Mouse (Mus musculus) thymus, adult 2 months (tissue): ENCODE data around the gene Tnpo2. TPM values are rescaled to one million over a fixed set of nuclear protein-coding genes. Genes with fewer than 3 reads are reported as not detected.

Experiments used
- DNase-seq: peaks from one replicate; pipeline ENCODE4 v3.0.0; 2021
- H3K27ac ChIP-seq: fragments of 200-500 bp; 2 replicates; pipeline ENCODE4 v1.5.1; 2012; ENCODE audit warnings: low read length, control low read depth; ENCODE audit not compliant: control insufficient read depth, insufficient read depth
- H3K27me3 ChIP-seq: fragments of 200-500 bp; 2 replicates; pipeline ENCODE4 v1.6.1; 2012; ENCODE audit warnings: mild to moderate bottlenecking, low read length, moderate library complexity, mixed read lengths; ENCODE audit not compliant: control insufficient read depth, insufficient read depth
- H3K36me3 ChIP-seq: fragments of 200-500 bp; 2 replicates; pipeline ENCODE4 v1.6.1; 2012; ENCODE audit warnings: mild to moderate bottlenecking, low read length, moderate library complexity; ENCODE audit not compliant: control insufficient read depth, insufficient read depth
- H3K4me1 ChIP-seq: fragments of 200-500 bp; replicated peaks from 2 replicates; pipeline ENCODE4 v1.6.1; 2012; ENCODE audit warnings: low read length; ENCODE audit not compliant: control insufficient read depth, insufficient read depth
- H3K4me3 ChIP-seq: fragments of 200-500 bp; 2 replicates; pipeline ENCODE4 v1.5.1; 2012; ENCODE audit warnings: mild to moderate bottlenecking, low read length, control low read depth, moderate library complexity; ENCODE audit not compliant: control insufficient read depth, insufficient read depth
- CTCF ChIP-seq: fragments of 200-500 bp; IDR thresholded peaks from 2 replicates; pipeline ENCODE4 v1.5.1; 2012; ENCODE audit warnings: mild to moderate bottlenecking, control low read depth, low read length, moderate library complexity, borderline replicate concordance; ENCODE audit not compliant: control insufficient read depth, poor library complexity, insufficient read depth; ENCODE audit errors: extremely low read depth
- POLR2A ChIP-seq: fragments of 200-500 bp; IDR thresholded peaks from 2 replicates; pipeline ENCODE4 v1.6.1; 2012; ENCODE audit warnings: mild to moderate bottlenecking, low read length, control low read depth, moderate library complexity; ENCODE audit not compliant: control insufficient read depth, poor library complexity, insufficient read depth; ENCODE audit errors: extremely low read depth
- WGBS: fragments of 180-500 bp; shearing (Covaris S2); methylation state at CpG from one replicate; pipeline ENCODE4 v1.1.7; 2018; 5-methylcytosine and 5-hydroxymethylcytosine counted together
- polyA plus RNA-seq: library from polyadenylated mRNA; depleted of rRNA; stranded (reverse); fragments of >200 nt; gene quantifications from 2 replicates; pipeline ENCODE4 v1.2.3, GENCODE M21; 2012

Tnpo2 gene
- polyA plus RNA-seq, 1 experiment, result 138 TPM

GRCm38 (mm10) chr8:85025098-85025932 is 11.4 kb upstream of the Tnpo2 start, which contains the start of gene Asna1:
Gene Asna1 (minus strand): TSS chr8:85025281.
- H3K4me1 ChIP-seq, result peaks cover 23% of the 10 kb centered on the region
- 2% methylated on average over 30 of the region's 30 CpGs for WGBS
- H3K27me3 ChIP-seq, result no peaks in the 10 kb centered on the region
- DNase-seq, result peak; percentile 77
- peak within 1 kb of the TSS; percentile 91 for H3K4me3 ChIP-seq
- no peak for TF ChIP-seq CTCF
- TF ChIP-seq POLR2A, result 0 out of 2 replicates have a peak, but pooled peaks have one; percentile 24
- H3K27ac ChIP-seq, result no peak within 1 kb of the TSS; the same call in none of the 2 replicates
- peaks cover 10% of the 10 kb centered on the region; the same call in 1 of the 2 replicates for H3K36me3 ChIP-seq

- peak within 1 kb of the TSS; percentile 54; the same call in 1 of the 2 replicates for H3K27ac ChIP-seq
- no peaks in the 10 kb centered on the region for H3K27me3 ChIP-seq
- peaks cover 23% of the 10 kb centered on the region for H3K36me3 ChIP-seq
- peak; percentile 95 for DNase-seq
- peaks cover 23% of the 10 kb centered on the region for H3K4me1 ChIP-seq
- under 1% methylated on average over 74 of the region's 75 CpGs for WGBS
- H3K4me3 ChIP-seq, result peak within 1 kb of the TSS; percentile 82
- TF ChIP-seq POLR2A (peak; percentile 98), CTCF (0 out of 2 replicates have a peak, but pooled peaks have one; percentile 52)
Measured at GRCm38 (mm10) chr8:85026670-85027515, 9.8 kb upstream of the Tnpo2 start, which contains the start of gene Trir. Gene Trir (plus strand): TSS chr8:85026823.

- Histone ChIP-seq H3K27ac (no peak overlapping the region), H3K27me3 (no peaks in the 10 kb centered on the region), H3K4me3 (peak overlapping the region; percentile 82), H3K4me1 (peaks cover 23% of the 10 kb centered on the region), H3K36me3 (peaks cover 29% of the 10 kb centered on the region)
- under 1% methylated on average over 13 of the region's 13 CpGs for WGBS
- TF ChIP-seq POLR2A (no peak), CTCF (no peak)
- DNase-seq, result no peak
Measured at GRCm38 (mm10) chr8:85027516-85027855, 9.2 kb upstream of the Tnpo2 start.

- no peak for TF ChIP-seq POLR2A
- no peak for TF ChIP-seq CTCF
- Histone ChIP-seq H3K36me3 (peaks cover 29% of the 10 kb centered on the region), H3K4me1 (peaks cover 23% of the 10 kb centered on the region), H3K4me3 (no peak overlapping the region), H3K27me3 (no peaks in the 10 kb centered on the region), H3K27ac (no peak overlapping the region)
- DNase-seq, result no peak
- 7% methylated on average over 2 of the region's 2 CpGs for WGBS
Measured at GRCm38 (mm10) chr8:85027922-85028321, 8.8 kb upstream of the Tnpo2 start.

- Histone ChIP-seq H3K36me3 (peaks cover 29% of the 10 kb centered on the region), H3K4me3 (no peak overlapping the region)
- WGBS, result 94% methylated on average over 14 of the region's 14 CpGs
Measured at GRCm38 (mm10) chr8:85029271-85029670, 7.4 kb upstream of the Tnpo2 start.

GRCm38 (mm10) chr8:85032622-85033311 is 3.9 kb upstream of the Tnpo2 start:
- Histone ChIP-seq H3K27me3 (no peaks in the 10 kb centered on the region), H3K4me3 (no peak overlapping the region), H3K4me1 (peaks cover 14% of the 10 kb centered on the region), H3K36me3 (peaks cover 29% of the 10 kb centered on the region), H3K27ac (no peak overlapping the region)
- DNase-seq, result no peak
- TF ChIP-seq CTCF (no peak), POLR2A (no peak)
- WGBS, result 93% methylated on average over 4 of the region's 4 CpGs

More at GRCm38 (mm10) chr8:85029271-85029670, 7.4 kb upstream of the Tnpo2 start:
- H3K27me3 ChIP-seq, result no peaks in the 10 kb centered on the region
- H3K27ac ChIP-seq, result no peak overlapping the region
- peaks cover 21% of the 10 kb centered on the region for H3K4me1 ChIP-seq
- DNase-seq, result no peak
- TF ChIP-seq POLR2A, result no peak
- TF ChIP-seq CTCF, result no peak
